Mouse (Mus musculus) midbrain, embryonic 10.5 days (tissue): Measurements from ENCODE around the gene Ugt1a5. TPM values are rescaled to one million over a fixed set of nuclear protein-coding genes. Genes with fewer than 3 reads are reported as not detected.

ENCODE experiments used
- DNase-seq: peaks from one replicate; pipeline ENCODE4 v3.0.0-alpha.2; 2017; ENCODE audit warnings: low spot score
- H3K27ac ChIP-seq: fragments of 300-500 bp; sonication (generic); replicated peaks from 2 replicates; pipeline ENCODE4 v1.5.1; 2016; ENCODE audit warnings: mild to moderate bottlenecking
- H3K27me3 ChIP-seq: fragments of 300-500 bp; sonication (generic); 2 replicates; pipeline ENCODE4 v1.6.1; 2016; ENCODE audit warnings: low read depth, mild to moderate bottlenecking; ENCODE audit not compliant: poor library complexity, severe bottlenecking
- H3K36me3 ChIP-seq: fragments of 300-500 bp; sonication (generic); 2 replicates; pipeline ENCODE4 v1.6.1; 2016; ENCODE audit warnings: mild to moderate bottlenecking, moderate library complexity
- H3K4me1 ChIP-seq: fragments of 300-500 bp; sonication (generic); 2 replicates; pipeline ENCODE4 v1.6.1; 2016
- H3K4me3 ChIP-seq: fragments of 300-500 bp; sonication (generic); 2 replicates; pipeline ENCODE4 v1.5.1; 2016; ENCODE audit warnings: mild to moderate bottlenecking, moderate library complexity
- H3K9me3 ChIP-seq: fragments of 300-500 bp; sonication (generic); replicated peaks from 2 replicates; pipeline ENCODE4 v1.6.1; 2016; ENCODE audit warnings: mild to moderate bottlenecking
- WGBS: fragments of 180-500 bp; shearing (Covaris S2); methylation state at CpG from one replicate; pipeline ENCODE4 v1.1.7; 2016; 5-methylcytosine and 5-hydroxymethylcytosine counted together
- polyA plus RNA-seq: library from polyadenylated mRNA; unstranded; fragments of >200 nt; fragmentation: Nextera tagmentation; extraction: Ambion mirVana; gene quantifications from 2 replicates; pipeline ENCODE4 v1.2.1, GENCODE M21; 2016

Ugt1a5 gene
- polyA plus RNA-seq, 1 experiment from 2014 or later = not detected

DNA sequence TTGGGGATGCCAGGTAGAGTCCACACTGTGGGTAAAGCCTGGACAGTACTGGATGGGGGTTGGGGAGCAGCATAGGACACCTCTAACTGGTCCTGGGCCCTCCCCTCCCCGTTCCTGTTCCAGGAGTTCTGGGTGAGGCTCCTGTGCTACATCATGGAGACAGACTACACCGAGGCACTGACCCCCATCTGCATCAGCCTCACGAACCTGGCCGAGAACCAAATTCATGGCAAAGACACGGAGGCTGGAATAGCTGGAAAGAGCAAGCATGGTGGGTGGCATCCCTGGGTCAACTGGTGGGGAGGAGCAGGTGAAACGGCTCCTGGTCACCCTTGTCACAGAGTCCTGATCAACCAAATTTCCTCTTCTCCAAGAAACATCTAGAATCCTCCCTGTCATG lies 73.0 kb downstream of the Ugt1a5 start:
- no peak for DNase-seq
- Histone ChIP-seq H3K4me3 (no peak overlapping the region), H3K4me1 (no peaks in the 10 kb centered on the region), H3K27ac (no peak overlapping the region), H3K36me3 (no peaks in the 10 kb centered on the region), H3K9me3 (peaks cover 98% of the 10 kb centered on the region), H3K27me3 (no peaks in the 10 kb centered on the region)
- WGBS = 82% methylated on average over 6 of the region's 6 CpGs

DNA sequence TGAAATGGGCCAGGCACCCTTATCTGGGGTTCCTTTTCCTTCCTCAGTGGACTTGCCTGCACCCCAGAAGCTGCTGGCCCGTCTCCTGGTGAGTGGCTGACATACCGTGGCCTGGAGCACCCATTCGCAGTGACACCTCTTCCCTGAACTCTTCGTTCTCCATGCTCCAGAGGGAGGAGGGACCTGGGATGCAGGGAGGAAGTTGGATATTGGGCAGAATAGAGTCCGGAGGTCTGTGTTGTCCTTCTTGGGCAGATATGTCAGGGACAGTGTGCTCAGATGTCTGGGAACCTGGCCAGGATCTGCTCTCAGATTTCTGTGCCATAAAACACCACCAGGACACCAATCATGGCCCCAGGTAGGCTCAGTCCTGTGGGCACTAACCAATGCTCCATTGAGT lies 74.3 kb downstream of the Ugt1a5 start:
- Histone ChIP-seq H3K36me3 (no peaks in the 10 kb centered on the region), H3K4me3 (no peak overlapping the region), H3K27ac (no peak overlapping the region), H3K4me1 (no peaks in the 10 kb centered on the region), H3K9me3 (peaks cover 98% of the 10 kb centered on the region), H3K27me3 (no peaks in the 10 kb centered on the region)
- WGBS = 77% methylated on average over 5 of the region's 5 CpGs
- DNase-seq = no peak

DNA sequence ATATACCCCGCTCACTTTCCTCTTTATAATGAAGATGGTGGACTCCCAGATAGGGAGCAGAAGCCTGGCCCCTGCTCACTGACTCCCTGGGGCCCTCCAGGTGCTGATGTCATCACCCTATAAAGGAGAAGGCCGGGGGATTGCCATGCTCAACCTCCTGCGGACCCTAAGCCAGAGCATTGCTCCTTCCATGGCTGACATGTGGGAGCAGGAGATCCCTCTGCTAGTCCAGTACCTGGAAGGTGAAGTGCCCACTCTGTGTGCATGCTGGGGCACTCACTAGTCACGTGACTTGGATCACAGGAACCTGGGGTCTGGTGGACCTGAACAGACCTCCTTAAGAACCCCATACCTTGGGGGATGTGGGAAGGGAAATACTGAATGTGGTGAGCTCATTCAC lies 74.8 kb downstream of the Ugt1a5 start:
- WGBS = 77% methylated on average over 4 of the region's 4 CpGs
- no peak overlapping the region for H3K27ac ChIP-seq

GRCm38 (mm10) chr1:88243861-88244260 lies 78.0 kb downstream of the Ugt1a5 start:
- no peaks in the 10 kb centered on the region for H3K27me3 ChIP-seq
- WGBS = 69% methylated on average over 5 of the region's 5 CpGs
- no peak for DNase-seq
- no peaks in the 10 kb centered on the region for H3K36me3 ChIP-seq
- H3K9me3 ChIP-seq = peaks cover 100% of the 10 kb centered on the region
- no peaks in the 10 kb centered on the region for H3K4me1 ChIP-seq
- no peak overlapping the region for H3K27ac ChIP-seq
- no peak overlapping the region for H3K4me3 ChIP-seq

More for the DNA sequence above, 74.8 kb downstream of the Ugt1a5 start:
- Histone ChIP-seq H3K9me3 (peaks cover 98% of the 10 kb centered on the region), H3K4me1 (no peaks in the 10 kb centered on the region), H3K4me3 (no peak overlapping the region), H3K36me3 (no peaks in the 10 kb centered on the region), H3K27me3 (no peaks in the 10 kb centered on the region)
- no peak for DNase-seq

DNA sequence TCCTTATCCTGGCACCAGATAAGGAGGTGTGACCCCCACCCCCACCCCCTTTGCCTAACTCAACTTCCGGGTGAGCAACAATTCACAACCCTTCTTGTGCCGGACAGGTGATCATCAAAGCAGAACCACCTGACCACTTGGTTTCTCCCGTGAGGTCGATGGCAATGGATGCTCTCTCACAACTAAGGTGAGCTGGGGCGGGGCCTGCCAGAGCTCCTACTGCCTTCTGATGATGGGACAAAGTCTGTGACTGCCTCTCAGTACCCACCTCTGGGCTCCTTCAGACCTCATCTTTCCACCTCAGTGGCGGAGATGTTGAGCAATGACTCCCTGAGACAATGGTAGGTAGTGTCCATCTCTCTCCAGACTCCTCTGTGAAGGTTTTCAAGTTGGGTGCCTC lies 80.1 kb downstream of the Ugt1a5 start:
- DNase-seq = no peak
- WGBS = 80% methylated on average over 6 of the region's 6 CpGs
- H3K9me3 ChIP-seq = peaks cover 100% of the 10 kb centered on the region
- no peaks in the 10 kb centered on the region for H3K36me3 ChIP-seq
- no peaks in the 10 kb centered on the region for H3K4me1 ChIP-seq
- no peak overlapping the region for H3K4me3 ChIP-seq
- no peaks in the 10 kb centered on the region for H3K27me3 ChIP-seq
- no peak overlapping the region for H3K27ac ChIP-seq

DNA sequence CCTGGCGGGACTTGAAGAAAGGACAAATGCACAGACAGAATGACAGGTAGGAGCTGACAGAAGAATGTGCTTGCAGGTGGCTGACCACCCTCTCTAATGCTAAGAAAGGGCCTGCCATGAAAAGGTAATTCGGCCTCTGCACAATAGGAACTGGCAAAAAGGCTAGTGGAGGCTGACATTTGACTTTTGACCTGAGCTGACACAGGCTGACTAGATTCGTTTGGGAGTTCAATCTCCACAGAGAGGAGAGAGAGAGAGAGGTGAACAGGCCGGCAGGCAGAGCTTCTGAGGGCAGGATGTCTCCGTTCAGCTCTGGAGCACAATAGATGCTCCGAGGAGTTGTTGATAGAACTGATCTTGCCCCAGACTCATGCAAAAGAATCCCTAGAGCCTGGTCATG lies 80.6 kb downstream of the Ugt1a5 start:
- Histone ChIP-seq H3K27me3 (no peaks in the 10 kb centered on the region), H3K4me1 (no peaks in the 10 kb centered on the region), H3K4me3 (no peak overlapping the region), H3K27ac (no peak overlapping the region), H3K36me3 (no peaks in the 10 kb centered on the region), H3K9me3 (peaks cover 100% of the 10 kb centered on the region)
- 45% methylated on average over 6 of the region's 6 CpGs for WGBS
- DNase-seq = no peak

GRCm38 (mm10) chr1:88247660-88248059 lies 81.8 kb downstream of the Ugt1a5 start:
- 60% methylated on average over 2 of the region's 2 CpGs for WGBS
- no peaks in the 10 kb centered on the region for H3K36me3 ChIP-seq
- H3K9me3 ChIP-seq = peaks cover 98% of the 10 kb centered on the region
- no peaks in the 10 kb centered on the region for H3K4me1 ChIP-seq
- H3K27me3 ChIP-seq = no peaks in the 10 kb centered on the region
- no peak for DNase-seq
- no peak overlapping the region for H3K27ac ChIP-seq
- no peak overlapping the region for H3K4me3 ChIP-seq

GRCm38 (mm10) chr1:88248658-88249057 lies 82.8 kb downstream of the Ugt1a5 start:
- Histone ChIP-seq H3K27me3 (no peaks in the 10 kb centered on the region), H3K27ac (no peak overlapping the region), H3K36me3 (no peaks in the 10 kb centered on the region), H3K4me1 (no peaks in the 10 kb centered on the region), H3K9me3 (peaks cover 98% of the 10 kb centered on the region), H3K4me3 (no peak overlapping the region)
- DNase-seq = no peak
- WGBS = 78% methylated on average over 4 of the region's 4 CpGs

GRCm38 (mm10) chr1:88249596-88249995 lies 83.8 kb downstream of the Ugt1a5 start:
- 82% methylated on average over 7 of the region's 7 CpGs for WGBS
- Histone ChIP-seq H3K9me3 (peaks cover 98% of the 10 kb centered on the region), H3K27me3 (no peaks in the 10 kb centered on the region), H3K27ac (no peak overlapping the region), H3K4me1 (no peaks in the 10 kb centered on the region), H3K36me3 (no peaks in the 10 kb centered on the region), H3K4me3 (no peak overlapping the region)
- DNase-seq = no peak

DNA sequence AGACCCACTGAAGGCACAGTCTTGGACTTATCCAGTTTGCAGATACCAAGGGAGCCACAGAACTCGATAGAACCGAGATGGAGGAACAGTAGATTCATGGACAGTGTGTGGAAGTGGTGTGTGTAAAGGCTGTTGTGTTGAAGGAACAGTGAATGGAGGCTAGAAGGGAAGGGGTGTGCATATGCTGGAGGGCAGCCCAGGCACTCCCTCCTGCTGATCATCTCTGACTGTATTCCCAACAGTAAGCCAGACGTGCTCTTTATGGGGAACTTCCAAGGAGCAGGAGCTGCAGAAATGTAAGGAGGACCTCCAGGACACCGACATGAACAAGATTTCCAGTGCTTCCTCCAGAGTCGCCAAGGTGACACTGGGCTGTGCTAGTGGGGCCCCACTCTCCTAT lies 84.2 kb downstream of the Ugt1a5 start:
- no peak overlapping the region for H3K4me3 ChIP-seq
- DNase-seq = no peak
- peaks cover 98% of the 10 kb centered on the region for H3K9me3 ChIP-seq
- H3K36me3 ChIP-seq = no peaks in the 10 kb centered on the region
- no peaks in the 10 kb centered on the region for H3K4me1 ChIP-seq
- no peaks in the 10 kb centered on the region for H3K27me3 ChIP-seq
- 82% methylated on average over 5 of the region's 5 CpGs for WGBS
- no peak overlapping the region for H3K27ac ChIP-seq

- Histone ChIP-seq H3K4me1 (no peaks in the 10 kb centered on the region), H3K4me3 (no peak overlapping the region), H3K27ac (no peak overlapping the region), H3K9me3 (peaks cover 98% of the 10 kb centered on the region), H3K27me3 (no peaks in the 10 kb centered on the region), H3K36me3 (no peaks in the 10 kb centered on the region)
- no peak for DNase-seq
- 75% methylated on average over 8 of the region's 8 CpGs for WGBS
Observed at GRCm38 (mm10) chr1:88253106-88253505, 87.3 kb downstream of the Ugt1a5 start.

- H3K4me3 ChIP-seq = no peak overlapping the region
- H3K36me3 ChIP-seq = no peaks in the 10 kb centered on the region
- H3K27me3 ChIP-seq = no peaks in the 10 kb centered on the region
- peaks cover 98% of the 10 kb centered on the region for H3K9me3 ChIP-seq
- no peak overlapping the region for H3K27ac ChIP-seq
- 76% methylated on average over 6 of the region's 6 CpGs for WGBS
- no peaks in the 10 kb centered on the region for H3K4me1 ChIP-seq
- DNase-seq = no peak
Observed at GRCm38 (mm10) chr1:88253540-88253939, 87.7 kb downstream of the Ugt1a5 start.

DNA sequence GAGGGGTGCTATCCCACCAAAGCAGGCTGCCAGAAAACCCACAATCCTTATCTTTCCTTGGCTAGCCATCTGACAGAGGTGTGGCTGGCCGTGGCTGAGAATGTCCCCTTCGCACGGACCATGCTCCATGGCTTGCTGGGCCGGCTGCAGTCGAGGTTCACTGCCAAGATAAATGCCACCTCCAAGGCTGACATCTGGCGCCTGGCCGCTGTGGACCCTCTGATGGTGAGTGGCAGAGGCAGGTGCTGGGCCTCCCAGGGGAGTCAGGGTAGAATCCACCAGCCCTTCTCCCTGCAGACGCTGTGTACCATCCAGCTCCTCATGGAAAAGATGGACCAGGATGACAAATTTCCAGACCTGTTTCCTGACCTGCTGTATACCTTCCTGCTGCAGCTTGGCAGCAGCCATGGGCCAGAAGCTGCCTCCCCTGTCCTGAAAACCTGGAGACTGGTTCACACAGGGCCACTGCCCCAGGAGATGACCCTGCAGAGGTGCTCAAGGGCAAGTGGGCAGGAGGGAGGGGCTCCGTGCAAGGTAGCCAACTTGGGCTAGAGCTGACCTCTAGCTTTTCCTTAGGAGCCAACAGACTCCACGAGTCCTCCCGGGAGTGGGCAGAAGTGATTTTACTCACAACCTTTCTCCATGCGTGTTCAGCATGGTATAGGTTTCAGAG lies 89.1 kb downstream of the Ugt1a5 start:
- Histone ChIP-seq H3K9me3 (peaks cover 97% of the 10 kb centered on the region), H3K4me3 (no peak overlapping the region), H3K27me3 (no peaks in the 10 kb centered on the region), H3K27ac (no peak overlapping the region), H3K4me1 (no peaks in the 10 kb centered on the region), H3K36me3 (peaks cover 7% of the 10 kb centered on the region)
- 90% methylated on average over 12 of the region's 12 CpGs for WGBS
- no peak for DNase-seq

GRCm38 (mm10) chr1:88255466-88255857 lies 89.7 kb downstream of the Ugt1a5 start:
- no peak overlapping the region for H3K4me3 ChIP-seq
- H3K27ac ChIP-seq = no peak overlapping the region
- peaks cover 97% of the 10 kb centered on the region for H3K9me3 ChIP-seq
- DNase-seq = no peak
- WGBS = 55% methylated on average over 2 of the region's 2 CpGs
- no peaks in the 10 kb centered on the region for H3K27me3 ChIP-seq
- H3K4me1 ChIP-seq = no peaks in the 10 kb centered on the region
- H3K36me3 ChIP-seq = peaks cover 13% of the 10 kb centered on the region
